Mouse (Mus musculus): ENCODE data around the gene Kat7.

GRCm38 (mm10) chr11:95232329-95232696 lies 77.7 kb downstream of the Kat7 start:
- TF ChIP-seq CTCF (IDR thresholded peaks at IDR 0.05; ENCODE audit: extremely low read depth, insufficient read depth, low read length) (no peak), POLR2A (IDR thresholded peaks at IDR 0.05; ENCODE audit: extremely low read depth, insufficient read depth, low read length) (no peak)
